Mouse (Mus musculus): ENCODE data around the gene Ltbp1. TPM values are rescaled to one million over a fixed set of nuclear protein-coding genes. Genes with fewer than 3 reads are reported as not detected.

Gene Ltbp1
- polyA plus RNA-seq, 1 experiment from 2014 or later: 28.3 TPM

DNA sequence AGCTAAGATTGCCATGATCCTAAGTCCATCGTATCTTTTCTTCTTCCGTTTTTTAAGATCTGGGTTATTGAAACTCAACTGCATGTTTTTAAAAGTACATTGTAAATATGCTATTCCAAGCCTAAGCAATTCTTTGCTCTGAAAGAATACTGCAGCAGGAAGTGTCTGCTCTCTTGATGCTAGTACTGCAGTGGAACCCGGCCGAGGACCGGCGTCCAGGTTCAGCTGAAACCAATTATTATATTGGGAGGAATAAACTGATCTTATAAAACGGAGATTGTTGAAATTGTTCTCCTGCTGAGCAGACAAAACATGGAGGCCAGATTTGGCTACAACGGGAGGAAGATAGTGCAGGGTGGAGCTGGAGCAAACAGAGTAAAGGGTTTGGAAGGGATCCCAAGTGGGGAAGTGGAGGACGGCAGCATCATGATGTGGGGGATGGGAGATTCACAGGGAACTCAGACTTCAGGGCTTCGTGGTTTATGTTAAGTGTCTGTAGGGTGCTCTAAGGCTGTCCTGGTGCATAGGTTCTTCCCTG, 322.8 kb downstream of the Ltbp1 start:
- no peaks in the 10 kb centered on the region for H3K4me1 ChIP-seq
- WGBS: 75% methylated on average over 10 of the region's 10 CpGs
- H3K4me2 ChIP-seq: no peak overlapping the region
- H3K27ac ChIP-seq: no peak overlapping the region
- no peaks in the 10 kb centered on the region for H3K27me3 ChIP-seq
- no peak for ATAC-seq (ENCODE audit: borderline replicate concordance, extremely low read depth, low FRiP score, low TSS enrichment)
- H3K9me3 ChIP-seq: no peaks in the 10 kb centered on the region
- H3K4me3 ChIP-seq: no peak overlapping the region
- H3K36me3 ChIP-seq: no peaks in the 10 kb centered on the region
- no peak overlapping the region for H3K9ac ChIP-seq

DNA sequence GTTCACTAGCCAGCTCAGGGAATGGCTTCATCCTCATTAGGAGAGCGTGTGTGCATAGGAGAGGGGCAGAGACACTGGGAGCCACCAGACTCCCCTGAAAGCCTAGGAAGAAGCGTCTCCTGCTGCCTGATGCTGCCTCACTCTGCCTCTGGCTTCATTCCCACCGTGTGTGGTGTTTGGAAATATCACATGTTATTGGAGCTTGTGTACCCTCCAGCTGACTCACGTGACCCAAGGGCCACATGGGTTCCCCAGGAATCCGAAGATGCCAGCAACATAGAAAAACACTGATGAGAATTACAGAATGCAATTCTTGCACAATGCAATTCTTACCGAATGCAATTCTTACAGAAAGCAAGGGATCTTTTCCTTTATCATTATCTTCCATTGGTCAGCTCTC, 325.0 kb downstream of the Ltbp1 start:
- Histone ChIP-seq H3K9ac (no peak overlapping the region), H3K27me3 (no peaks in the 10 kb centered on the region), H3K4me2 (no peak overlapping the region), H3K36me3 (no peaks in the 10 kb centered on the region), H3K4me3 (no peak overlapping the region), H3K4me1 (no peaks in the 10 kb centered on the region), H3K27ac (no peak overlapping the region), H3K9me3 (no peaks in the 10 kb centered on the region)
- no peak for ATAC-seq (ENCODE audit: borderline replicate concordance, extremely low read depth, low FRiP score, low TSS enrichment)
- 84% methylated on average over 6 of the region's 6 CpGs for WGBS

DNA sequence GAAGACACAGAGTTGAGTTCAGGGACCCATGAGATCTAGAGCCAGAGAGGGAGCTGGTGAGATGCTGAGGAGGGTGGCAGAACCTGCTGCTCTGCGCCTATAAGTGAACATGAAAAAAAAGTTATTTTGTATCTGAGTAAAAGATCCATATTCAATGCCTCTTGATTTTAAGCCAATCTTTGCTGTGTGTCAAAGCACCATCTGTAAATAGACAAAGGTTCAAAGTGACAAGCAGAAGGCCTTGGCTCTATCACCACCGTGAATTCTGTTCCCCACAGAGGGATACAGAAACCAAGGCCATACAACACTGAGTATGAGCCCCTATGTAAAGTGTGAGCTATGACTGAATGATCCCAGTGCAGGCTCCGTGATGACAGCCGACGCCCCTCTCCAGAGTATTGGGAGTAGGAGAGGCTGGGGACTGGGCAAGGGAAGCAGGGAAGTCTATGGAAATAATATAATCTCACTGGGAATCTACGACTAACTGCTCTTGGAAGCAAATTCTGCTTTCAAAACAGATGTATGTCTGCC, 326.1 kb downstream of the Ltbp1 start:
- Histone ChIP-seq H3K9ac (no peak overlapping the region), H3K9me3 (no peaks in the 10 kb centered on the region)
- 82% methylated on average over 6 of the region's 6 CpGs for WGBS

DNA sequence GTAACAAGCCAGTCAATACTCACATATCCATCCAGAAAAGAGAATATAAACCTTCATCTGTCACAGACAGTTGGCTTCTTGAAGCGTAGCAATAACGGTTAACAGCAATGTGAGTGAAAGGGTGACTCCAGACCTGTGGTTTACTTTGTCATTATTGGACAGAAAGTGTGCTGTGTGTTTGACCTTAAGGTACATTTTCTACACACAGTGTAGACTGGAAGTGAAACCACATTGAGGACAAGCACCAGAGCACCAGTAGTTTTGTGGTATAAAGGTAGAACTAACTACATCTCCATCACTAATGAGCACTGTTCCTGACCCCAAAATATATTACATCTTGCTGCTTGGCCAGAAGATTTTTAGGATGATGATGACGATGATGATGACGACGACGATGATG, 326.9 kb downstream of the Ltbp1 start:
- Histone ChIP-seq H3K27ac (no peak overlapping the region), H3K4me3 (no peak overlapping the region), H3K27me3 (no peaks in the 10 kb centered on the region), H3K4me2 (no peak overlapping the region), H3K9me3 (no peaks in the 10 kb centered on the region), H3K4me1 (no peaks in the 10 kb centered on the region), H3K36me3 (no peaks in the 10 kb centered on the region), H3K9ac (no peak overlapping the region)
- WGBS: 95% methylated on average over 6 of the region's 6 CpGs
- ATAC-seq (ENCODE audit: borderline replicate concordance, extremely low read depth, low FRiP score, low TSS enrichment): no peak

More for the DNA sequence above, 326.1 kb downstream of the Ltbp1 start:
- no peaks in the 10 kb centered on the region for H3K4me1 ChIP-seq
- no peak for ATAC-seq (ENCODE audit: borderline replicate concordance, extremely low read depth, low FRiP score, low TSS enrichment)
- H3K4me2 ChIP-seq: no peak overlapping the region
- no peaks in the 10 kb centered on the region for H3K36me3 ChIP-seq
- H3K4me3 ChIP-seq: no peak overlapping the region
- no peak overlapping the region for H3K27ac ChIP-seq
- no peaks in the 10 kb centered on the region for H3K27me3 ChIP-seq

DNA sequence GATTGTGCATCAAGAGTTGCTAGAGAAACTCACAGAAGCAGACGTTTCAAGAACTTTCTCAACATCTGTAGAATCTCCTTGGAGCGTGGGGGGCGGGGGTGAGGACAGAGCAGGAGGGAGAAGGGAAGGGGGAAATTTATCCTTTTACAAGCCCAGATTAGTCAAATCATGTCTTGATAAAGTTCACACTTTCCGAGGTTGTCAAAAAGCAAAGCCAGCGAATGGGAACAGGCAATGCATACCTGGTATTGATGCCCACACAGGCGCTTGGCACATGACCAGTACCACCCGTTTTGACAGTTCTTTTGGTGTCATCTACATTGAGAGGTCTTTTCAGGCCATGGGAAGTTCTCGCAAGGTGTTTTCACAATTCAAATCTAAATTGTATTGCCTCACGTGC, 327.6 kb downstream of the Ltbp1 start:
- Histone ChIP-seq H3K4me3 (no peak overlapping the region), H3K9me3 (no peaks in the 10 kb centered on the region), H3K4me2 (no peak overlapping the region), H3K27ac (no peak overlapping the region), H3K4me1 (no peaks in the 10 kb centered on the region), H3K27me3 (no peaks in the 10 kb centered on the region), H3K36me3 (no peaks in the 10 kb centered on the region), H3K9ac (no peak overlapping the region)
- ATAC-seq (ENCODE audit: borderline replicate concordance, extremely low read depth, low FRiP score, low TSS enrichment): no peak
- 83% methylated on average over 9 of the region's 9 CpGs for WGBS

DNA sequence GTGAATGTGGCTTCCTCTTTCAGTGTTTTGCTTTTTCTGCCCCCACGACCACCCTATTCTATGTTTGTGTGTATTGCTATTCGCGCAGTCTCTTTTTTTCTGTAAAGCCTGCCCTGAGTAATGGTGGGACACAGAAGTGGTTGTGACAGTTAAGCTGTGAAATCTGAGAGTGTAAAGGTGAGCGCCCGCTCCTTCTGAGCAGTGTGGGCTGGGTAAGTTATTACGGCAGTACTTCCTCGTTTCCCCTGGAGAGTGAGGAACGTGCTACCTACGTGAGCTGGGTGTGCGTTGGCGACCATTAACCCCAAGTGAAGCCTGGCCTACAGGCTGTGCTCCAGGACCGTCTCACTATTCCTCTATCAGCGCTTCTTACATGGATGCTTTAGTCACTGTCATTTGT, 328.4 kb downstream of the Ltbp1 start:
- Histone ChIP-seq H3K9ac (no peak overlapping the region), H3K4me2 (no peak overlapping the region), H3K4me1 (no peaks in the 10 kb centered on the region), H3K4me3 (no peak overlapping the region), H3K27ac (no peak overlapping the region), H3K9me3 (no peaks in the 10 kb centered on the region), H3K36me3 (no peaks in the 10 kb centered on the region), H3K27me3 (no peaks in the 10 kb centered on the region)
- no peak for ATAC-seq (ENCODE audit: borderline replicate concordance, extremely low read depth, low FRiP score, low TSS enrichment)
- 82% methylated on average over 13 of the region's 13 CpGs for WGBS

DNA sequence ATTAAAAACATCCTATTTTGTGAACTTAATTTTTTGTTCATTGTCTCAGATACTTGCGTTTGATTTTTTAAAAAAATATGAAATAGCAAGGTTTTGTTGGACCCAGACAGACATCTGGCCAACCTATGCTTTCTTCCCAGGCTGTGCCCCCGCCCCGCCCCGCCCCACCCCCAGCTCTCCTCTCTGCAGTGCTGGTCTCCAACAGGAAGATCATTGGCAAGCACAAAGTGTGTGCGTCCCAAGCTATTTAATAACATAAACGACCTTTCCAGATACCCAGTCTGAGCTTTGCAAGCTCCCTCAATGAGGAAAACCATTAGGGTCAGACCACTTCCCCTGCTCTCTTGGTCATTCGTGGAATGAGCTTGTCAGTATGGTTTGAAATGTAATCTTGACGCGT, 330.3 kb downstream of the Ltbp1 start:
- H3K4me2 ChIP-seq: no peak overlapping the region
- H3K4me3 ChIP-seq: no peak overlapping the region
- no peak for ATAC-seq (ENCODE audit: borderline replicate concordance, extremely low read depth, low FRiP score, low TSS enrichment)
- H3K9ac ChIP-seq: no peak overlapping the region
- H3K27ac ChIP-seq: no peak overlapping the region
- WGBS: 62% methylated on average over 9 of the region's 9 CpGs
- H3K36me3 ChIP-seq: no peaks in the 10 kb centered on the region
- no peaks in the 10 kb centered on the region for H3K4me1 ChIP-seq
- no peaks in the 10 kb centered on the region for H3K9me3 ChIP-seq
- no peaks in the 10 kb centered on the region for H3K27me3 ChIP-seq

DNA sequence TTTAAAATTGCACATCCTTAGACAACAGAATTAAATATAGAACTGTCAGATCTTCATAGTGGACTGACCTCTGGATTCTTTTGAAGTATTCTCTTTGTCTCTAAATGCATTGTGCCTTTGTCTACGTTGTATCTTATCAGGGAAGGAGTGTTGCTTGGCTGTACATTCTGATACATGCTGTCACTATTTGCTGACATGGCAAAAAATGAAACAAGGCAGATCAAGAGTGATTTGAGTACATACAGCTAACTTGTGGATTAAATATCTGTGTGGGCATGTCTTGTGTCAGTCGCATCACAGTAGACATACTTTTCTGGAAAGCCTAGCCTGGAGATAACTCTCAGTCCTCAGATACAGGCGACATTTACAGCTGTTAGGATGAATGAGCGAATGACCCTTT, 335.9 kb downstream of the Ltbp1 start:
- 62% methylated on average over 4 of the region's 4 CpGs for WGBS
- Histone ChIP-seq H3K9me3 (no peaks in the 10 kb centered on the region), H3K9ac (no peak overlapping the region), H3K36me3 (no peaks in the 10 kb centered on the region), H3K4me2 (no peak overlapping the region), H3K4me3 (no peak overlapping the region), H3K27me3 (no peaks in the 10 kb centered on the region), H3K27ac (no peak overlapping the region), H3K4me1 (no peaks in the 10 kb centered on the region)
- ATAC-seq (ENCODE audit: borderline replicate concordance, extremely low read depth, low FRiP score, low TSS enrichment): no peak

DNA sequence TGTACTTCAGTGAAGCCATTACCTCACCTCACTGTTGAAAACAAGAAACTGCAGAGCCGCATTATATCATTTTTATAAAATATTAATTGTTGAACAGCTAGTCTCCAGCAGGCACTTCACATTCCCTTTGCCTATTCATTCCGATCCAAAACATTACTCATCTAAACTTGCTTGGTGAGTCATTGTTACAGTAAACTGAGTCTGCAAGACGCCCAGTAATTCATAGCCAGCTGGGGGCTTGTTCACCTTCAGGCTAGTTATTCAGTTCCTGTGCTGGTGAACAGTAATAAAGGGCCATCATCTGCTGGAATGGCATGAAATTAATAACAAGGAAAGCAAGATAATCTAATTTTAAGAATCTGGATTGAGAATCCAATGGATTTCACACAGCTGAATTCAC, 339.7 kb downstream of the Ltbp1 start:
- Histone ChIP-seq H3K4me3 (no peak overlapping the region), H3K9me3 (no peaks in the 10 kb centered on the region), H3K4me1 (no peaks in the 10 kb centered on the region; the same call in 1 of the 2 replicates), H3K27me3 (no peaks in the 10 kb centered on the region), H3K36me3 (0 out of 2 replicates have a peak, but pooled peaks cover 3% of the 10 kb centered on the region), H3K4me2 (no peak overlapping the region), H3K27ac (no peak overlapping the region), H3K9ac (no peak overlapping the region)
- 69% methylated on average over 3 of the region's 3 CpGs for WGBS
- no peak for ATAC-seq (ENCODE audit: borderline replicate concordance, extremely low read depth, low FRiP score, low TSS enrichment)

DNA sequence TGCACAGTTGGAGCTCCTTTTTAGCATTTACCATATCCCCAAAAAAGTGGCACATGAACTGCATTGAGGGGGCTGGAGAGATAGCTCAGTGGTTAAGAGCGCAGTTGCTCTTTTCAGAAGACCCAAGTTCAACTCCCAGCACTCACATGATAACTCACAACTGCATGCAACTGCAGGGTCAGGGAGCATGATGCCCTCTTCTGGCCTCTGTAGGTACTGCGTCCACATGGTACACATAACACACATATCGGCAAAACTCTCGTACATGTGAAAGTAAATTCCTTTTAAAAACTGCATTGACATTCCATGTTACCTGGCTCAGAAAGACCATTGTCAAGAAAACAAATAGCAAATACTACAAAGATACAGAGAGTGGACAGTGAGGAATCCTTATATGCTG, 342.0 kb downstream of the Ltbp1 start:
- no peak overlapping the region for H3K4me3 ChIP-seq
- 0 out of 2 replicates have a peak, but pooled peaks cover 3% of the 10 kb centered on the region for H3K36me3 ChIP-seq
- H3K4me1 ChIP-seq: no peaks in the 10 kb centered on the region; the same call in 1 of the 2 replicates
- no peak overlapping the region for H3K27ac ChIP-seq
- ATAC-seq (ENCODE audit: borderline replicate concordance, extremely low read depth, low FRiP score, low TSS enrichment): no peak
- H3K27me3 ChIP-seq: no peaks in the 10 kb centered on the region
- H3K9ac ChIP-seq: no peak overlapping the region
- H3K4me2 ChIP-seq: no peak overlapping the region
- H3K9me3 ChIP-seq: no peaks in the 10 kb centered on the region
- 96% methylated on average over 4 of the region's 4 CpGs for WGBS

DNA sequence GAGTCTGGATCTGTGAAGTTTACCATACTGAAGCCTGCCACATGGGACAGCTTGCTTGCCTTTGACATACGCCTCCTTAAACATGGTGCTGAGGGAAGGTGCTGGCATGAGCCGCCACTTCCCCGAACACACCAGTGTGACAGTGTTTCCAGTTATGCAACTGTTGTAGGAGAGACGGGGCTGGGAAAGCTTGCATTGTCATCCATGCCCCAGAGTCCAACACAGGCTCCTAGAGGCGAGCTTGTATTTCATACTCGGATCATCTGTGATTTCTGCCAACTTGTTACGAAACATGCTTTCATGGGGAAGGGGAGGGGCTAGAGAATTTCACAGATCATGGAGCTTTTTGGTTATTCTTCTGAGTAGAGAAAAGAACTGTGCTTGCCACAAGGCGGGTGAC, 343.7 kb downstream of the Ltbp1 start:
- peak; percentile 80; the same call in 1 of the 2 replicates for ATAC-seq (ENCODE audit: borderline replicate concordance, extremely low read depth, low FRiP score, low TSS enrichment)
- Histone ChIP-seq H3K4me3 (no peak overlapping the region), H3K9me3 (no peaks in the 10 kb centered on the region), H3K27ac (no peak overlapping the region), H3K27me3 (no peaks in the 10 kb centered on the region), H3K9ac (no peak overlapping the region), H3K36me3 (0 out of 2 replicates have a peak, but pooled peaks cover 3% of the 10 kb centered on the region), H3K4me2 (no peak overlapping the region), H3K4me1 (peaks cover 3% of the 10 kb centered on the region; the same call in 1 of the 2 replicates)
- 62% methylated on average over 8 of the region's 8 CpGs for WGBS

DNA sequence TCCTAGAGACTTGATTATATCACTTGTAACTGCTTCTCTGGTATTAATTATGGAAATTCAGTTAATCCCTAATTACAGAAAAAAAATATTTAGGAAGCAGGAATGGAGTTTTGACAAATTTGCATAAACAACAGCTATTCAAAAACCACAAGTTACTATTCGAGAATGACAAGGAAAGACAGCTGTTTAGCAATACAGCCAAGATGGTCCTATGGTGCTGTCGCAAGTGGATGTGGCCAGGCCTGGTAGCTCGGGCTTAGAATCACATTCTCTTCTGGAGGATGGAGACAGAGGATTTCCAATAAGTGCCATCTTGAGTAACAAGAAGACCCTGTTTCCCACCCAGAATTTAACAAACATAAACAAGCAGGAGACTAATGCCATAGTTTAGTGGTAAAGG, 344.2 kb downstream of the Ltbp1 start:
- Histone ChIP-seq H3K9ac (no peak overlapping the region), H3K4me1 (peaks cover 3% of the 10 kb centered on the region; the same call in 1 of the 2 replicates), H3K4me2 (no peak overlapping the region), H3K4me3 (no peak overlapping the region), H3K36me3 (0 out of 2 replicates have a peak, but pooled peaks cover 3% of the 10 kb centered on the region), H3K27ac (no peak overlapping the region), H3K27me3 (no peaks in the 10 kb centered on the region), H3K9me3 (no peaks in the 10 kb centered on the region)
- 70% methylated on average over 3 of the region's 3 CpGs for WGBS
- ATAC-seq (ENCODE audit: borderline replicate concordance, extremely low read depth, low FRiP score, low TSS enrichment): no peak

DNA sequence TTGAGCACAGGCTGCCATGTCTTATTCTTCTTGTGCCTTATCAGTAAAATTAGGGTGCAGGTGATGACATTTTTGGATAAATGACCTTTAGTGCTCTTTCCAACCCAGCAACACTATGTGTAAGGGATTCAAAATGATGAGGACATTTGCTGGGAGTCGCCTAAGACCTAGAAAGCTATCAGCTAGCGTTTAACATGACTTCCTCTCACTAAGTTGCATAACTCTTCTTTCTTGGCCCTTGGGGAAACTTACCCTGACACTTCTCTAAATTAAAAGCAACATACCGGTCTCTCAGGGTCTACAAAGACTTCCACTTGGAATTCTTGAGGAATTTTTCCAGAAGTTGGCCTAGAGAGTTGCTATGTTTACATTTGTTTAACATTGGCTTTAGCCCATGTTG, 348.0 kb downstream of the Ltbp1 start:
- WGBS: 52% methylated on average over 3 of the region's 3 CpGs
- ATAC-seq (ENCODE audit: borderline replicate concordance, extremely low read depth, low FRiP score, low TSS enrichment): no peak
- Histone ChIP-seq H3K27me3 (no peaks in the 10 kb centered on the region), H3K4me2 (no peak overlapping the region), H3K9me3 (no peaks in the 10 kb centered on the region), H3K36me3 (no peaks in the 10 kb centered on the region), H3K4me3 (no peak overlapping the region), H3K4me1 (peaks cover 3% of the 10 kb centered on the region; the same call in 1 of the 2 replicates), H3K27ac (no peak overlapping the region), H3K9ac (no peak overlapping the region)

All from lung, embryonic 15.5 days (tissue).